Mouse (Mus musculus) embryonic facial prominence, embryonic 11.5 days (tissue): ENCODE data around the gene Lrrc9. TPM values are rescaled to one million over a fixed set of nuclear protein-coding genes. Genes with fewer than 3 reads are reported as not detected.

Source experiments
- ATAC-seq: fragments of 200-750 bp; cut with Nextera tagmentation; replicated peaks from 2 replicates; pipeline ENCODE4 v1.8.0; 2017; ENCODE audit warnings: low read depth; ENCODE audit not compliant: insufficient number of reproducible peaks, low FRiP score, low TSS enrichment
- DNase-seq: peaks from one replicate; pipeline ENCODE4 v3.0.0-alpha.2; 2015; ENCODE audit warnings: low spot score
- H3K27ac ChIP-seq: fragments of 300-500 bp; sonication (generic); replicated peaks from 2 replicates; pipeline ENCODE4 v1.5.1; 2014; ENCODE audit warnings: mild to moderate bottlenecking, low read depth, low read length, control low read depth
- H3K27me3 ChIP-seq: fragments of 300-500 bp; sonication (generic); 2 replicates; pipeline ENCODE4 v1.6.1; 2014; ENCODE audit warnings: mild to moderate bottlenecking, low read length, moderate library complexity, mixed read lengths; ENCODE audit not compliant: control insufficient read depth, insufficient read depth
- H3K36me3 ChIP-seq: fragments of 300-500 bp; sonication (generic); replicated peaks from 2 replicates; pipeline ENCODE4 v1.6.1; 2014; ENCODE audit warnings: low read depth, mild to moderate bottlenecking, low read length, moderate library complexity, mixed read lengths; ENCODE audit not compliant: control insufficient read depth, insufficient read depth
- H3K4me1 ChIP-seq: fragments of 300-500 bp; sonication (generic); 2 replicates; pipeline ENCODE4 v1.6.1; 2014; ENCODE audit warnings: low read length, mixed read lengths; ENCODE audit not compliant: control insufficient read depth, insufficient read depth
- H3K4me2 ChIP-seq: fragments of 300-500 bp; sonication (generic); 2 replicates; pipeline ENCODE4 v1.6.1; 2014; ENCODE audit warnings: low read depth, mild to moderate bottlenecking, control low read depth, low read length, moderate library complexity
- H3K4me3 ChIP-seq: fragments of 300-500 bp; sonication (generic); 2 replicates; pipeline ENCODE4 v1.5.1; 2014; ENCODE audit warnings: low read depth, low read length, control low read depth
- H3K9ac ChIP-seq: fragments of 300-500 bp; sonication (generic); replicated peaks from 2 replicates; pipeline ENCODE4 v1.6.1; 2014; ENCODE audit warnings: mild to moderate bottlenecking, control low read depth, low read length
- H3K9me3 ChIP-seq: fragments of 300-500 bp; sonication (generic); replicated peaks from 2 replicates; pipeline ENCODE4 v1.6.1; 2016; ENCODE audit warnings: mild to moderate bottlenecking, low read length, inconsistent platforms, mixed read lengths; ENCODE audit not compliant: control insufficient read depth
- WGBS: fragments of 180-500 bp; shearing (Covaris S2); extraction: QIAGEN DNeasy Blood & Tissue Kit; methylation state at CpG from one replicate; pipeline ENCODE4 v1.1.7; 2014; 5-methylcytosine and 5-hydroxymethylcytosine counted together
- polyA plus RNA-seq: library from polyadenylated mRNA; unstranded; fragments of >200 nt; fragmentation: Nextera tagmentation; extraction: Ambion mirVana; gene quantifications from 2 replicates; pipeline ENCODE4 v1.2.1, GENCODE M21; 2014

Gene Lrrc9
- polyA plus RNA-seq, 1 experiment from 2014 or later, result 1.5 TPM

- Histone ChIP-seq H3K27ac (no peak overlapping the region), H3K9ac (no peak overlapping the region), H3K4me2 (no peak overlapping the region), H3K4me1 (no peaks in the 10 kb centered on the region), H3K36me3 (no peaks in the 10 kb centered on the region), H3K27me3 (no peaks in the 10 kb centered on the region), H3K9me3 (no peaks in the 10 kb centered on the region), H3K4me3 (no peak overlapping the region)
- WGBS, result 76% methylated on average over 5 of the region's 5 CpGs
- no peak for DNase-seq
- ATAC-seq, result no peak
Observed at GRCm38 (mm10) chr12:72519855-72520254, 78.2 kb downstream of the Lrrc9 start.

- H3K27me3 ChIP-seq, result no peaks in the 10 kb centered on the region
- H3K9ac ChIP-seq, result no peak overlapping the region
- DNase-seq (peak; percentile 77), ATAC-seq (no peak)
- no peak overlapping the region for H3K4me2 ChIP-seq
- no peak overlapping the region for H3K27ac ChIP-seq
- no peak overlapping the region for H3K4me3 ChIP-seq
- WGBS, result 3% methylated on average over 2 of the region's 2 CpGs
- H3K36me3 ChIP-seq, result no peaks in the 10 kb centered on the region
- no peaks in the 10 kb centered on the region for H3K4me1 ChIP-seq
- no peaks in the 10 kb centered on the region for H3K9me3 ChIP-seq
Observed at GRCm38 (mm10) chr12:72520645-72521044, 79.0 kb downstream of the Lrrc9 start.

- Histone ChIP-seq H3K9me3 (peaks cover 3% of the 10 kb centered on the region; the same call in 1 of the 2 replicates), H3K4me2 (no peak overlapping the region), H3K27ac (no peak overlapping the region), H3K9ac (no peak overlapping the region), H3K36me3 (no peaks in the 10 kb centered on the region), H3K4me3 (no peak overlapping the region), H3K27me3 (no peaks in the 10 kb centered on the region), H3K4me1 (no peaks in the 10 kb centered on the region)
- no peak for ATAC-seq
- 78% methylated on average over 4 of the region's 4 CpGs for WGBS
- DNase-seq, result no peak
Observed at GRCm38 (mm10) chr12:72525588-72525987, 83.9 kb downstream of the Lrrc9 start.

GRCm38 (mm10) chr12:72532303-72532702 lies 90.6 kb downstream of the Lrrc9 start:
- ATAC-seq, result no peak

GRCm38 (mm10) chr12:72533986-72534385 lies 92.3 kb downstream of the Lrrc9 start:
- Histone ChIP-seq H3K4me3 (no peak overlapping the region), H3K9me3 (peaks cover 3% of the 10 kb centered on the region; the same call in 1 of the 2 replicates), H3K9ac (no peak overlapping the region), H3K36me3 (no peaks in the 10 kb centered on the region), H3K27me3 (no peaks in the 10 kb centered on the region), H3K27ac (no peak overlapping the region), H3K4me2 (no peak overlapping the region), H3K4me1 (no peaks in the 10 kb centered on the region)
- WGBS, result 89% methylated on average over 6 of the region's 6 CpGs
- DNase-seq (no peak), ATAC-seq (no peak)

More at GRCm38 (mm10) chr12:72532303-72532702, 90.6 kb downstream of the Lrrc9 start:
- Histone ChIP-seq H3K4me1 (no peaks in the 10 kb centered on the region), H3K27ac (no peak overlapping the region), H3K36me3 (no peaks in the 10 kb centered on the region), H3K9me3 (peaks cover 3% of the 10 kb centered on the region; the same call in 1 of the 2 replicates), H3K9ac (no peak overlapping the region), H3K27me3 (no peaks in the 10 kb centered on the region), H3K4me3 (no peak overlapping the region), H3K4me2 (no peak overlapping the region)
- WGBS, result 83% methylated on average over 7 of the region's 7 CpGs
- DNase-seq, result no peak

- no peak for DNase-seq
- H3K27ac ChIP-seq, result no peak overlapping the region
- WGBS, result 40% methylated on average over 3 of the region's 3 CpGs
Observed at GRCm38 (mm10) chr12:72535599-72535998, 93.9 kb downstream of the Lrrc9 start.

GRCm38 (mm10) chr12:72536021-72536597 lies 94.4 kb downstream of the Lrrc9 start, which contains the start of gene Pcnx4:
TSS of gene Pcnx4 (plus strand) at chr12:72536383.
- peak within 1 kb of the TSS; percentile 47 for H3K4me2 ChIP-seq
- no peaks in the 10 kb centered on the region for H3K36me3 ChIP-seq
- peak within 1 kb of the TSS; percentile 82 for H3K9ac ChIP-seq
- ATAC-seq (peak; percentile 100), DNase-seq (peak; percentile 98)
- H3K9me3 ChIP-seq, result no peaks in the 10 kb centered on the region
- no peaks in the 10 kb centered on the region for H3K4me1 ChIP-seq
- no peaks in the 10 kb centered on the region for H3K27me3 ChIP-seq
- H3K4me3 ChIP-seq, result peak within 1 kb of the TSS; percentile 65
- no peak within 1 kb of the TSS for H3K27ac ChIP-seq
- under 1% methylated on average over 45 of the region's 45 CpGs for WGBS

More at GRCm38 (mm10) chr12:72535599-72535998, 93.9 kb downstream of the Lrrc9 start:
- no peak; the same call in 1 of the 2 replicates for ATAC-seq
- H3K4me1 ChIP-seq, result no peaks in the 10 kb centered on the region
- no peaks in the 10 kb centered on the region for H3K27me3 ChIP-seq
- no peaks in the 10 kb centered on the region for H3K9me3 ChIP-seq
- no peaks in the 10 kb centered on the region for H3K36me3 ChIP-seq
- H3K9ac ChIP-seq, result no peak overlapping the region; the same call in 1 of the 2 replicates
- peak overlapping the region; percentile 47 for H3K4me2 ChIP-seq
- H3K4me3 ChIP-seq, result peak overlapping the region; percentile 65

- Histone ChIP-seq H3K27ac (no peak overlapping the region), H3K4me3 (no peak overlapping the region), H3K36me3 (no peaks in the 10 kb centered on the region; the same call in 1 of the 2 replicates), H3K4me1 (no peaks in the 10 kb centered on the region), H3K4me2 (no peak overlapping the region), H3K9me3 (no peaks in the 10 kb centered on the region), H3K9ac (no peak overlapping the region), H3K27me3 (no peaks in the 10 kb centered on the region)
- ATAC-seq (no peak), DNase-seq (no peak)
- WGBS, result 86% methylated on average over 10 of the region's 10 CpGs
Observed at GRCm38 (mm10) chr12:72538571-72538970, 96.9 kb downstream of the Lrrc9 start.
